Mouse (Mus musculus): ENCODE measurements around the gene Zfp692.
"Not testable (repeated sequence)": the region's sequence is repeated elsewhere in the genome, so short reads cannot be mapped to it uniquely, and the experiment has no call there.

Gene Zfp692

DNA sequence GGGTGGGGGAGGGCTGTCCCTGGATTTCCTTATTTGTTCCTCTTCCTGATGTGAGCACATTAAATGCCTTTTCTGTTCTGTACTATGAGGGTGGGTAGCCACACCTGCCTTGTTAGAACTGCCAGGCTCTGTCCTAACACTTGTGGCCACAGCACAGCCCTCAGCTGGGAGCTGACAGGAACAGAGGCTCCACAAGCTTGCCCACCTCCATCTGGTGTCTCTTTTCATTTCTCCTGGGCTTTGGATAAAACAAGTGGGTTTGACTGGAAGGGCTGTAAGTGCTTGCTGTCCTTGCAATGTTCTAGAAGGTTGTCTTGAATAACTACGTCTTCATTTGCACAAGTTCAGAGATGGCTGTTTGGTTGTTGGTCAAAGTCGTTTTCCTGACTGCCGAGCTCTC, 48.1 kb downstream of the Zfp692 start:
- no peak for DNase-seq (ENCODE audit: low read depth)

- DNase-seq (ENCODE audit: low read depth) = no peak
Observed at GRCm38 (mm10) chr11:58357042-58357441, 50.2 kb downstream of the Zfp692 start.

DNA sequence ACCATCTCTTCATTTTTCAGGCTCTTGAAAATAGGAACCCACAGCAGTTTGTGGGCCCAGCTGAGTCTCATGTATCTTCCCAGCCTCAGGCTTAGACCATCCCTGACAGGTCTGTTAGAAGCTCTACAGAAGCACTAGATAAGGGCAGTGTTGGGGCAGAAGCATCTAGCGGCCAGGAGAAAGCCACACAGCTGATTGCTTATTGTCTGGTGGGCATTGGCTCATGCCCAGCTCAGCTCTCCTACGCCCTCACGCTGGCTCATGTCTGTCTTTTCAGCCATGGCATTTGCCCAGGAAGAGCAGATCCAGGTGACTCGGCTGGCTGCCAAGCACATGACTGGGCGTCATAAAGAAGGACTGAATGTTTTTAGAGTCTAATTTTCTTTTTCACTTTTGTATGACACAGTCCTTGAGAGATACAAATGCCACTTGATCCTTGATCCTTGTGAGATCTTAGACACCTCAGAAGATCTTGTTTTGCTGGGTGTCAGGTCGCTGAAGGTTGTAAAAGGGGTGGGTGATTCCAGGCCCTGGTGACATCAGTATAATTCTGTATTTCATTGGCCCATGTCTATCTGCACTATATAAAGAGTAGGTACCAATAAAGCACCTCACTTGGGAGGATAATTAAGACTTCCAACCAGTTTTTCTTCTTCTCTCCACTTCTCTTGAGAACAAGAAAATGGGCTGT, 51.1 kb downstream of the Zfp692 start:
- DNase-seq (ENCODE audit: low read depth) = no peak

DNA sequence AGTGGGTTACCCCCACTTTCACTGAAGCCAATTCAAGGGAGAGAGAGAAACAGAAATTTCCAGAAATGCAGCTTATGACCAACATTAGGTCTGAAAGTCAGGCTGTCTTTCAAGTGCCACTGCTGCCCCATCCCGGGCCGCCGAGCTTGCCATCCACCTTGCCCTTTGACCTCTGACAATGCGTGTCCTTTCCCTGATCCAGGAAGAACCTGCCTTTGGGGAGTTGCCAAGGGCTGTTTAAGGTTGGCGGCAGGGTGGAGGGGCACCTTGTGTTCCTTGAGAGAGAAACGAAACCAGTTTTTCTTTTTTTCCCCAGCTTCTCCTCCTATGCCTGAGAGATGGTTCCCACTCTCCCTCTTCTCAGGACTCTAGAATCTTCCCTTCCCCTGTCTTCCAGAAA, 55.7 kb downstream of the Zfp692 start:
- not testable (repeated sequence) for DNase-seq (ENCODE audit: low read depth)
